Mouse (Mus musculus) neural tube, embryonic 12.5 days (tissue): Measurements from ENCODE around the gene Sgce. TPM values are rescaled to one million over a fixed set of nuclear protein-coding genes. Genes with fewer than 3 reads are reported as not detected.

Experiments
- polyA plus RNA-seq: library from polyadenylated mRNA; unstranded; fragments of >200 nt; fragmentation: Nextera tagmentation; extraction: Ambion mirVana; gene quantifications from 2 replicates; pipeline ENCODE4 v1.2.1, GENCODE M21; 2016

Gene Sgce
- polyA plus RNA-seq, 1 experiment from 2014 or later = 61.9 TPM

Other genes with a start within 250 kb of the Sgce start
- gene Col1a2, start 242.4 kb downstream of the Sgce start, polyA plus RNA-seq = 202 and 212 TPM in 2 replicates
- gene Casd1, start 146.4 kb downstream of the Sgce start, polyA plus RNA-seq = 39.6 and 40.7 TPM in 2 replicates
- gene Peg10, start 99 bp upstream of the Sgce start, polyA plus RNA-seq = 6.0 TPM in 2 replicates
- gene Ppp1r9a, start 155.7 kb upstream of the Sgce start, polyA plus RNA-seq = 24.8 and 28.1 TPM in 2 replicates